Mouse (Mus musculus) thymus, postnatal 36 days (tissue): ENCODE results near the gene Tenm2.

Source experiments
- DNase-seq, 2 experiments: peaks; one replicate each; pipeline ENCODE4 v3.0.0; 2022; ENCODE audit warnings: mixed read lengths in 2 of 2

Tenm2 gene

DNA sequence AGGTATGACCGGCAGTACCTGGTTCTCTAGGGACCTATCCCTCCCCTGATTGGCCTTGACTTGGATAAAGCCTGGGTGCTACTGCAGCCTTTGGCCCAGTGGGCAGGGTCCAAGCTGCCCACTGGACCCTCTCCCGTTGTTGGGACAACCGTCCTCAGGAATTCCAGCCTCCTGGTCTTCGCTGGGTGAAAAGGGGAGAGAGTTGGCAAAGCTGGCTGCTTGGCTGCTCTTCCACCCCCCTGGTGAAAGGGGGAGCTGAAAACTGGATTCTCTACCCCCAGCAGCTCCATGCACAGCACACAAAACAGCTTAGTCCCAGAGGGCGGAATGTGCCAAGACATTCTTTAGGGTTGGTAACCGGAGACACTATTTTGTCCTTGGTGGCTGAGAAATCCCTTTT lies 1259.3 kb downstream of the Tenm2 start:
- DNase-seq, result no peak

DNA sequence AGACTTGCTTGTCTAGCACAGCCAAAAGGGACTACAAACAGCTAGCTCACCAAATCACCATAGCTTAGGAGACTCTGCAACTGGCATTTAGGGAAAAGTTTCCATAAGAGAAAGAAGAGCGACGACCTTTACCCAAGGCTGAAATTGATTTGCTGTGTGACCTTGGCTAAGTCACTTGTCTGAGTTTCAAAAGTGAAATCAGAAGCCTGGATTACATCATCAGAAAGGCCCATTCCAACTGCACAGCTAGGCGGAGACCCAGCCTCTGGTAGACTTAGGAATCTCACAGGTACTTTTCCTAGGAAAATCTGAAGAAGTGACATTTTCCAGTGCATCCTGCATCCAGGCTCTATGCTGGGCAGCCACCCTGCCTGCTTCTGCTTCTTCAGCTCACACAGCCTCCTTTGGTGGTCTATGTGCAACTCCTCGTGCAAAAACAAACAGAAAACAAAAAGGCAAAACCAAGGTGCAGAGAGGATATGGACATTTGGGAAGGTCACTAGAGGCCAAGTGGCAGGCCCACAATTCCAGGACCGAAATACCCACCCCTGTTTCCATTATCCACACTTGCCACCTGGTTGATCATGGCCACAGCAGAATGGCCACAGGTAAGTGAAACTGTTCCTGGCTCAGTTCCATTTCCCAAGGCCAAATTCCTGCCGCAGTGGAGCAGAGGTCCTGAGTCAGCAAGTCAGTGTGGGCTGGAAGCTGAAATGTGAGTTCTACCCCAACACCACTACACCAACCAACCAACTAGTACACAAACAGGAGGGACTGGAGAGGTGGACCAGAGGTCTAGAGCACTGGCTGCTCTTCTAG lies 1260.9 kb downstream of the Tenm2 start:
- no peak for DNase-seq

DNA sequence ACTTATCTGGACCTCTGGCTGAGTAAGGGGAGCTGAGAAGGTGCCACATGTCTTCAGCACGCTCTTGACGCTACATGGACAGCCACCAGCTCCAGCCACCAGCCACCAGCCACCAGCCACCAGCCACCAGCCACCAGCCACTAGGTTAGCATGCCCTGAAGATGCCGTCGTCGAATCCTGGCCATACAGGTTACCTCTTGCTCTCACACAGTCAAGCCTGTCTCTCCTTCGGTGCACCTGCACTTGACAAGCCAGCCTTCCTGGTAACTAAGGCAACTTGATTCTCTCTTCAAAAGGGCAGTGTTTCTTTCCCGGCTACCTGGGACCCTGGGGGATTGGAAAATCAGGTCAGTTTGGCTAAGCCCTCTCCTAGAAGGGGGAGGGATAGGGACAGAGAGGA lies 1262.6 kb downstream of the Tenm2 start:
- DNase-seq, result no peak

DNA sequence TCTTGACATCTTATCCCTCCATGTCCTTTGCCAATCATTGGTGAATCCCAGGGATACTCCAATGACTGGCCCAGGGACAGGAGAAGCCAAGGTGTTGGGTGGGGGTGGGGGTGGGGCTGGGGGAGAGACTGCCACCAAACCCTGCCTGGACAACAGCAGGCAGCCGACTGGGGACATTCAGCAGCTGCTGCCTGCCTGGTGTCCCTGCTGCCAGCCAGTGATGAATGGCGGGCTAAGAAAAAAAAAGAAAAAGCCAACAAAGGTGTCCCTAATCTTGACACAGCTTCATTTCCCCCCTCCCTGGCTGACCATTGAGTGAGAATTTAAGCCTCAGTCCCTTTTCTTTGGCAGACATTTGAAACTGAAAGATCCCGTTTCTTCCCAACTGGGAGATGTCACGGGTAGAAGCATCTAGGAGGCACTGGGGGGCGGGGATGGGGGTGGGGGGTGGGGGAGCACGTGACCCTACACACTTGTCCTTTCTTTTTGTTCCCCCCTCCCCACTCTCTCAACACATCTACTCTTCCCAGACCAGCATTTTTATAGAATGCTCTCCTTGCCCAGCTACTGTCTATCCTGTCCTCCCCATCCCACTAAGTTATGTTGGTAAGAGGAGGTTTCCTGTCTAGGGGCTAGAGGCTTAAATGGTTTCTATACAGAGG lies 1263.4 kb downstream of the Tenm2 start:
- no peak for DNase-seq

DNA sequence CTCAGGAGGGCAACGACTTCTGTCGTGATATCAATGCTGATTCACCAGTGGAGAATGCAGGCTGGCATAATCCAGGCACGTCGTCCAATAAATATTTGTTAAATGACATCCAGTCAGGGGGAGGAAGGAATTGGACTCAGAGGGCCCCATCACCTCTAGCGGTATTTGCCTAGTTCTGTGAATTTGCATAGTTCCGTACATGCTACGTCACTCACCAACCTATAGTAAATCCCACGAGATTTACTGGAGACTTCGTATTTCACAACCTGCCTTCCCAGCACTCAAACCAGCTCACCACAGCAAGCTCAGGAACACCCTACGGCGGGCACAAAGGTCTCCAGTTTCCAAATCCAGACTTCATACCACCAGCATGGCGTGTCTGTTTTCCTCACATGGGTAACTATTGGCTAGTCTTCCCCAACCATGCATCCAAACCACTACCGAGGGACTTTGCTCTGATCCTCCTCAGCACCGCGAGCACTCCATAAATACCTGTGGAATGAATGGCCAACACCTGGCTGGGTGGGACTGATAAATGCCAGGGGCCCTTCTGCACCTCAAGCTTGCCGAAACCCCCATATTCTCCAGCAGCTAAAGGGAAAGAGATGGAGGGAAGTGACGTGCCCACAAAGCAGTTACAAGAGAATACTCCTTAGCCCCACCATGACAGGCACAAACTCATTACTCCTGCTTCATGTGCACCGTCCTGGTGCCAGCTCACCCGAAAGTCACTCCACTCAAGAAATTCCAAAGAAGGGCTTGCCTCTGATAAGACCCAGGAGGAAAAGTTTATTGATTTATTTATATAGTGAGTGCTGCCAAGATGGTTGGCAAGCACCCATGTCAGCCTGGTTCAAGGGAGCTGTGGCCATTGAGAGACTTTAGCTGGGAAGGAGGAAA lies 1264.7 kb downstream of the Tenm2 start:
- no peak for DNase-seq

DNA sequence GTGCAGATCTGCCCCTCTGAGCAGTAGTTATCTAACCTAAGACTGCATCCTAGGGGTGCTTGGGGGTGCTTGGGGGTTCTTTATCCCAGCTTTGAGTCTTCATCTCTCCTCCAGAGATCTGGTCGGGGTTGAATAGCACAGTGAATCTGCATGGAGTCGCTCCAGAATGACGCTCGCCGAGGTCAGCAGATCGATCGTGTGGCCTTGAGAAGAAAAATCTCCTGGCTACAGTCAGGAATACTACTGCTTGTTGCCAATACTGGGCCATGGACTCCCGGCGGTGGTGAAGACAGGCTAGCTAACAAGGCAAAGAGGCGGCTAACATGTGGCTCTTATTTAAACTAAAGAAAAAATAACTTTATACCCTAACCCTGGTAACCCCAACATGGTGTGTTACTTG lies 1267.5 kb downstream of the Tenm2 start:
- no peak for DNase-seq

DNA sequence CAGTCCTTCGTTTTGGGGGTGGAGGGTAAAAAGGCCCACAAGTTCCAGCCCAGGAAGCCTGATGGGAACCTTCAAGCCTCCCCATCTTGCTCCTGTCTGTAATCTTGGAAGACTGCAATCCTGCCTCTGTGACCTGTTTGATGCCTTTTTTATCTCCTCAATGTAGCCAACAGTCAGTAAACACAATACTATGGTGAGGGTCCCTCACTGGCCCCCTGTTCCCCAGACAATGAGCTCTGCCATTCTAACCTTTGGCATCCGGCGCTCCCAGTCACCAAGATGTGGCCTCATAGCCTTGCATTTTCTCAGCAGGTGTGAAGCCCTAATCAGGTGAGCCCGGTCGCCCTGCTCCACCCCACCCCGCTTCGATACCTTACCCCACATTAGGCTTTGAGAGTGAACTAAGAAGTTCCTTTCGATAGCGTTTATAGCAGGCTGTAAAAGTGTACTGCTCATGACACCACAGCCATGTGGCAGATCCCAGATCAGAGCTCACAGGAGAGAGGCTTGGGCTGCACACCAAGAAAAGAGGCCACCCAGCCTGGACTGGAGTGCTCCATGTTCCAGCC lies 1271.7 kb downstream of the Tenm2 start:
- DNase-seq, result no peak

DNA sequence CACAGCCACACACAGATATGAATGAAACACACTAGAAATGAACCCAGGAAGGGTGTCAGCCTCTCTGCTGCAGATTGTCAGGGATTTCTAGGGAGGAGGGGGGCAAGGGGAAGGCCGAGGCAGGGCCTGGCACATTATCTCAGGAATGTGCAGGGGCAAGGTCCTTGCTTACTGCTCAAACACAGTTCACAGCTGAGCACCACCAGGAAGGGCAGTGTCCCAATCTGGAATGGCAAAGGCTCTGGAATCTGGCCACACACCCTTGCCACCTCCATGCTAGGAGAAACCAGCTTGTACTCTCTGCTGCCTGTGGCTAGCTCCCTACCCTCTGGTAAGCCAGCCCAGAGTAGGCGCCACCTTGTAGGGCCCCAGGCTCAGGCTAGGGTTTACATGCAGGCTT lies 1272.2 kb downstream of the Tenm2 start:
- no peak for DNase-seq

DNA sequence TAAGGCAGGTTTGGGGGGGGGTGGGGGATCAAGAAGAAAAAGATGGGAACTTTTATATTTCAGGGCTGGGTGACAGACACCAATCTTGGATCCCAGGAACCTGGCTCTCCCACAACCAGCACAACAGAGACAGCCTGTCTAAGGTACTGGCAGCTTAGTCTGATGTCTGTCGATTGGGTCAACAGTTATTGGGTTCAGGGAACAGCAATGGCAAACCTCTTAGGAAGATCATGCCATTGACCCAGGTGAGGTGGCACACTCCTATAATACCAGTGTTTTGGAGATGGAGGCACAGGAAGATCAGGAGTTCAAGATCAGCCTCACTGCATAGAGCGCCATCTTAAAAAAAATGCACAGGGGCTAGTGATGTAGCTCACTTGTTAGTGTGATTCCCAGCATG lies 1273.3 kb downstream of the Tenm2 start:
- DNase-seq, result no peak

DNA sequence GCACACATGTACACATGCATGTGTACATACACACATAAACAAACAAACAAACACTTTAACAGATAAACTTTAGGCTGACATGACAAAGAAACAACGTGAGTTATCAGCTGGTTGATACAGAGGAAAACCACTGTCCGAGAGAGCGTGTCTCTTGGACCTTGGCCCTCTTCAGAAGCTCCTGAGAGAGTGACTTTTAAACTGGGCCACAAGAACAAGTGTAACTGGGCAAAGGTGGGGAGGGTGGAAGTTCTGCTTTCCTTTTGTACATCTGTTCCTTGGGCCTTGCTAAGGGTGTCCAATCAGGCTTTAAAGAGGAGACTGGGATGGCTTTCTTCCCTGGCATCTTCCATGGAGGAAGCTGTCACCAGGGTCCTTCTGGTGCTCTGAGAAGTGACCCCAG lies 1276.5 kb downstream of the Tenm2 start:
- DNase-seq, result no peak
